Comparison of ENCODE assay signal across 9 mouse cellular contexts in genomic region chr13:68799777-68800176, GRCm38 (mm10).
DNase-seq lines count a peak whose midpoint lies in the region; ATAC-seq and TF ChIP-seq lines count a peak whose summit lies in the region.
"Had no signal": no experiment of that assay in that cellular context is flagged by ENCODE, and none has a peak within 500 bp of the region (broad histone marks: within the 10 kb centered on the region; RNA-seq: fewer than 3 reads in every experiment).

No protein-coding gene starts in this region.

- no peak for ATAC-seq in intestine, embryonic 14.5 days (replicated peaks; ENCODE audit: low FRiP score, low TSS enrichment, low read depth)
- no peak for ATAC-seq in intestine, embryonic 16.5 days
- ATAC-seq in neural tube, embryonic 11.5 days (ENCODE audit: insufficient read depth, low FRiP score, low TSS enrichment) = no peak
- ATAC-seq in neural tube, embryonic 15.5 days (ENCODE audit: low FRiP score) = no peak
- peak; percentile 68 for ATAC-seq in megakaryocyte progenitor cell, adult 5-6 weeks (replicated peaks; ENCODE audit: poor library complexity)
- no peak for ATAC-seq in cerebellum, adult (ENCODE audit: insufficient number of reproducible peaks, low FRiP score, low TSS enrichment)

- H3K9ac ChIP-seq in intestine, embryonic 14.5 days (ENCODE audit: low read length) = no peak overlapping the region
- no peak overlapping the region for H3K9ac ChIP-seq in intestine, embryonic 16.5 days (ENCODE audit: low read depth, low read length)
- H3K9ac ChIP-seq in neural tube, embryonic 11.5 days (ENCODE audit: low read length) = no peak overlapping the region
- no peak overlapping the region for H3K9ac ChIP-seq in neural tube, embryonic 15.5 days (replicated peaks)

- H3K4me1 ChIP-seq in intestine, embryonic 14.5 days (replicated peaks; ENCODE audit: control insufficient read depth, insufficient read depth, low read length) = no peaks in the 10 kb centered on the region
- H3K4me1 ChIP-seq in intestine, embryonic 16.5 days (ENCODE audit: control insufficient read depth, insufficient read depth, low read length) = no peaks in the 10 kb centered on the region
- H3K4me1 ChIP-seq in neural tube, embryonic 11.5 days (ENCODE audit: control insufficient read depth, insufficient read depth, low read length) = no peaks in the 10 kb centered on the region
- H3K4me1 ChIP-seq in neural tube, embryonic 15.5 days = no peaks in the 10 kb centered on the region
- H3K4me1 ChIP-seq in bone marrow, adult 2 months (ENCODE audit: control insufficient read depth, insufficient read depth, low read length) = no peaks in the 10 kb centered on the region

- no peak for TF ChIP-seq POLR2A in bone marrow, adult 2 months (IDR thresholded peaks at IDR 0.05; ENCODE audit: borderline replicate concordance, control insufficient read depth, low read depth, low read length)

- WGBS in intestine, embryonic 14.5 days = 58% methylated on average over 6 of the region's 6 CpGs
- 57% methylated on average over 6 of the region's 6 CpGs for WGBS in intestine, embryonic 16.5 days
- 69% methylated on average over 6 of the region's 6 CpGs for WGBS in neural tube, embryonic 11.5 days
- WGBS in neural tube, embryonic 15.5 days = 65% methylated on average over 6 of the region's 6 CpGs
- WGBS in bone marrow, adult 2 months = 62% methylated on average over 6 of the region's 6 CpGs

- no peaks in the 10 kb centered on the region for H3K36me3 ChIP-seq in intestine, embryonic 14.5 days (ENCODE audit: control insufficient read depth, insufficient read depth, low read length)
- H3K36me3 ChIP-seq in intestine, embryonic 16.5 days (ENCODE audit: control insufficient read depth, insufficient read depth, low read length) = no peaks in the 10 kb centered on the region
- no peaks in the 10 kb centered on the region for H3K36me3 ChIP-seq in neural tube, embryonic 11.5 days (ENCODE audit: control insufficient read depth, insufficient read depth, low read length)
- H3K36me3 ChIP-seq in neural tube, embryonic 15.5 days = no peaks in the 10 kb centered on the region

- no peaks in the 10 kb centered on the region for H3K27me3 ChIP-seq in intestine, embryonic 14.5 days (replicated peaks; ENCODE audit: control insufficient read depth, insufficient read depth, low read length)
- no peaks in the 10 kb centered on the region for H3K27me3 ChIP-seq in intestine, embryonic 16.5 days (replicated peaks; ENCODE audit: control insufficient read depth, insufficient read depth, low read length)
- no peaks in the 10 kb centered on the region for H3K27me3 ChIP-seq in neural tube, embryonic 11.5 days (ENCODE audit: control insufficient read depth, insufficient read depth, low read length)
- no peaks in the 10 kb centered on the region for H3K27me3 ChIP-seq in neural tube, embryonic 15.5 days (replicated peaks)

- no peak overlapping the region for H3K27ac ChIP-seq in intestine, embryonic 14.5 days (ENCODE audit: low read depth)
- no peak overlapping the region for H3K27ac ChIP-seq in intestine, embryonic 16.5 days (ENCODE audit: low read length)
- no peak overlapping the region for H3K27ac ChIP-seq in neural tube, embryonic 11.5 days (ENCODE audit: low read depth, low read length)
- no peak overlapping the region for H3K27ac ChIP-seq in neural tube, embryonic 15.5 days (replicated peaks)
- H3K27ac ChIP-seq in bone marrow, adult 2 months (ENCODE audit: control insufficient read depth, insufficient read depth, low read depth, low read length, poor library complexity) = no peak overlapping the region

- peak; percentile 56 for DNase-seq in intestine, embryonic 14.5 days (ENCODE audit: low spot score)
- peak; percentile 14 for DNase-seq in neural tube, embryonic 11.5 days (ENCODE audit: low spot score)
- no peak for DNase-seq in layer of hippocampus, adult 8-10 months (ENCODE audit: low spot score in 2 of 2)

- peak; percentile 27; the same call in 1 of the 2 replicates for TF ChIP-seq CTCF in bone marrow, adult 2 months (IDR thresholded peaks at IDR 0.05; ENCODE audit: control insufficient read depth, insufficient read depth, low read length)

- H3K4me2 ChIP-seq in intestine, embryonic 14.5 days (ENCODE audit: low read length) = no peak overlapping the region
- H3K4me2 ChIP-seq in intestine, embryonic 16.5 days (ENCODE audit: low read depth, low read length) = no peak overlapping the region
- no peak overlapping the region for H3K4me2 ChIP-seq in neural tube, embryonic 11.5 days (ENCODE audit: low read depth)
- no peak overlapping the region for H3K4me2 ChIP-seq in neural tube, embryonic 15.5 days
- H3K4me2 ChIP-seq: midbrain, embryonic 11.5 days had no signal

- no peaks in the 10 kb centered on the region for H3K9me3 ChIP-seq in intestine, embryonic 14.5 days (ENCODE audit: control insufficient read depth, low read length)
- H3K9me3 ChIP-seq in intestine, embryonic 16.5 days (ENCODE audit: control insufficient read depth, low read length) = no peaks in the 10 kb centered on the region
- H3K9me3 ChIP-seq in neural tube, embryonic 11.5 days (ENCODE audit: control insufficient read depth, low read length) = no peaks in the 10 kb centered on the region
- H3K9me3 ChIP-seq in neural tube, embryonic 15.5 days (replicated peaks) = no peaks in the 10 kb centered on the region

- H3K4me3 ChIP-seq in intestine, embryonic 14.5 days (ENCODE audit: low read depth, low read length) = no peak overlapping the region
- H3K4me3 ChIP-seq in intestine, embryonic 16.5 days (ENCODE audit: low read length) = no peak overlapping the region
- H3K4me3 ChIP-seq in neural tube, embryonic 11.5 days (ENCODE audit: low read depth, low read length) = no peak overlapping the region
- no peak overlapping the region for H3K4me3 ChIP-seq in neural tube, embryonic 15.5 days (replicated peaks)
- no peak overlapping the region for H3K4me3 ChIP-seq in bone marrow, adult 2 months (replicated peaks; ENCODE audit: control insufficient read depth, low read depth, low read length)

Comparison
In these comparisons a context has a peak if more than half of its experiments do, and no peak if none do; other contexts are left out.
1. DNase-seq: peak in intestine, embryonic 14.5 days (single experiment) and neural tube, embryonic 11.5 days (single experiment); none in layer of hippocampus, adult 8-10 months (0 of 2).